Mouse (Mus musculus) heart, postnatal 0 days (tissue): ENCODE data around the gene Hist1h1d.

Source experiments
- CTCF ChIP-seq: IDR thresholded peaks from 2 replicates; pipeline ENCODE4 v1.5.1; 2016; ENCODE audit warnings: antibody characterized with exemption, control low read depth, low read depth
- EP300 ChIP-seq: IDR thresholded peaks from 2 replicates; pipeline ENCODE4 v1.6.1; 2016; ENCODE audit warnings: antibody characterized with exemption, low read depth

DNA sequence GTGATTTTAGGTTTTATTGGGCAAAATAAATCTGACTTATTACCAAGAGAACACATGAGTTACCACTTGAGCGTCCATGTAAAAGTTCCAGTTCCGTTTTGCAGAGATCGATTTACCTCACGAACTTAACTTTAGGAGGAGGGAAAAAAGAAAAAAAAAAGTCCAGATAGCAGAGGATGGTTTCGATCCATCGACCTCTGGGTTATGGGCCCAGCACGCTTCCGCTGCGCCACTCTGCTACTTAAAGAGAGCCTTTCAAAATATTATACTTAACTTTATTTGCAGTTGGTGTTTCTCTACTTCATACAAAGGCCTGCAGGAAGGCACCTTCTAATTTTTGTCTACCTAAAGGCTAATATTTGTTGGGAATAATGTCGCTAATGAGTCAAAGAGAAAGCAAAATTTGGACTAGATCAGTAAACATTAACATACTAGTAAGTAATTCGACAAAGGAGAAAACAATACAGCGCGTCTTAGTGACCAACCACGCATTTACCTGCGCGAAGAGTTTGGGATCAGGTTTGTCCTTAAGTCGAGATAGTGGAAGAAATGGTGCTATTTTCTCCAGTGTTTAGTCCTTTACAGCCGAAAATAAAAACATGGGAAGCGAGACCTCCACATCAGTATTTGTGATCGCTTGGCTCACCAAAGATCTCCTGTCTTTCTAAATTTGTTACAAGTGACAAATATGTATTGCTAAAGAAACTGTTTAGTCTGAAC, 22.7 kb upstream of the Hist1h1d start:
- TF ChIP-seq CTCF (no peak), EP300 (no peak)
